18 mouse cellular contexts compared by ENCODE assay signal in the genomic region with DNA sequence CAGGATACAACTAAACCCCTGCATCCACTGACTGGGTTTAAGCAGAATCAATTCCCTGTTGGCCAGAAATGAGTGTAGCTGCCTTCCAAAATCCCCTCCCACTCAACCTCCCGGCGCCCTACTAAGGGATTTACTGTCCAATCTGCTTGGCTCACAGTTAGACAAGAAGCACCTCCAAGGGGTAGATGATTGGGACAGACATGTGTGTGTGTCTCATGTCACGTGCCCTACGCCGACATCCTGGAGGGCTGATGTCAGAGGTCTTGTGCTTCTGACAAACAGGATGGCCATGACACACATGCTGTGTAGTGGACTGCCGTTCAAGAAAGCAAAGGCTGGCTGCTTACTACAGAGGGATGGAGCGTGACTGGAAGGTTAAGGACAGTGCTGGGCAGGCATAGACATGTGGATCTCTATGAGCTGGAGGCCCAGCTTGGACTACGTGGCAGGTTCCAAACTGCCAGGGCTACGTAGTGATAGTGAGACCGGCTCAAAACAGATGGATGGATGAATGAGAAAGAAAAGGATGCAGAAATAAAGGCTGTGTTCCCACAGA.
A peak's percentile ranks its signal among the peaks of the same experiment; 100 is the strongest.
DNase-seq lines count a peak whose midpoint lies in the region; ATAC-seq lines count a peak whose summit lies in the region.
"Had no signal": no experiment of that assay in that cellular context is flagged by ENCODE, and none has a peak within 500 bp of the region (broad histone marks: within the 10 kb centered on the region; RNA-seq: fewer than 3 reads in every experiment).

No protein-coding gene starts in this region.

- peak; percentile 50; the same call in 1 of the 2 replicates for ATAC-seq in frontal cortex, adult (ENCODE audit: low TSS enrichment)
- ATAC-seq: forebrain, embryonic 13.5 days; forebrain, postnatal 0 days; hindbrain, embryonic 16.5 days; inflammation-experienced regulatory T-cells, adult 6 months had no signal

- DNase-seq in frontal cortex, postnatal 10 days (ENCODE audit: low spot score in 2 of 2), result no peak
- DNase-seq in adrenal gland, postnatal 36 days, result peak; percentile 23 to 47
- peak; percentile 73 for DNase-seq in fat pad, adult 2 months (ENCODE audit: extremely low read depth, low read depth, low spot score)
- DNase-seq in left cerebral cortex, adult 9 months (ENCODE audit: low spot score in 2 of 2), result no peak
- DNase-seq in right cerebral cortex, postnatal 10 days (ENCODE audit: low spot score in 2 of 2), result no peak
- DNase-seq: cerebellum, adult 11-12 months; cerebellum, adult 9-10 months; cerebellum, postnatal 36 days; forebrain, postnatal 0 days; gastrocnemius, postnatal 36 days; heart, adult 18-20 months; heart, postnatal 10 days; heart, postnatal 4 days; kidney, adult 11 months had no signal

Comparison
In these comparisons a context has a peak if more than half of its experiments do, and no peak if none do; other contexts are left out.
1. DNase-seq: peak in adrenal gland, postnatal 36 days (2 of 2) and fat pad, adult 2 months (single experiment); none in frontal cortex, postnatal 10 days (0 of 2), left cerebral cortex, adult 9 months (0 of 2) and right cerebral cortex, postnatal 10 days (0 of 2).